Mouse (Mus musculus) CD4-positive, CD25-positive, alpha-beta regulatory T cell, adult 4 months (primary cell): ENCODE measurements around the gene Wdr5. TPM values are rescaled to one million over a fixed set of nuclear protein-coding genes. Genes with fewer than 3 reads are reported as not detected.

Experiments
- ATAC-seq: one replicate; pipeline ENCODE4 v1.8.0; 2017
- polyA plus RNA-seq, 2 experiments: library from polyadenylated mRNA; unstranded; fragments of 100-300 nt; shearing (Covaris generic); gene quantifications; one replicate each; pipeline ENCODE4 v1.2.1; 2017

The Wdr5 gene
- polyA plus RNA-seq, 2 experiments from 2014 or later, result 15.6 to 17.1 TPM

DNA sequence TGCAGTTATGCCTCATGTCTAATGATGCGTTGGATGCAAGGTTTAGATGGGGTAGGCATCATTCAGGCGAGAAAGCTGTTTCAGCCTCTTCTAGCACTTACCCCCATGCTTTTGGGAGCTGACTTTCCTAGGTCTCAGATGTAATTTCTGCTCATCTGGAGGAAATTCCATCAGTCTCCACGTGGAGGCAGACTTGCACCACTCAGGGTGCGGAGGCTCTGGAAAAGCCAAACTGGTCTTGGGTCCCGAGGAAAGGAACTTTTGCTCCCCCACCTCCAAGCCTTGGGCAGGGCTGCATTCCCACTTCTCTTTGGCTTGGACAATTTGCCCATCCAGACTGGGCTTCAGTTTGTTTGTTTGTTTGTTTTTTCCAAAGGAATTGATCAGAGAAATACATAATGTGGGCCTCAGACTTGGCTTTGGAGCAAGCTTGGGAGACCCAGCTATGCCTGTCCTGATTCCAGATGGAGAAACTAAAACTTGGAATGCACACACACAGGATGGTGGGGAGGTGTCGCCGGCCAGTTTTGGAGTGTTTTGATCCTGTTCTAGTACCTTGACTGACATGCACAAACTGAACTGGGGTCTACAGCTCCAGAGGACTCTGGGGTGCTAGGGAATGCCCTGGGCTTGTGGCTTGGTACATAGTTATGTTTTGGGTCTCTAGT is 37.8 kb downstream of the Wdr5 start:
- ATAC-seq, result no peak

DNA sequence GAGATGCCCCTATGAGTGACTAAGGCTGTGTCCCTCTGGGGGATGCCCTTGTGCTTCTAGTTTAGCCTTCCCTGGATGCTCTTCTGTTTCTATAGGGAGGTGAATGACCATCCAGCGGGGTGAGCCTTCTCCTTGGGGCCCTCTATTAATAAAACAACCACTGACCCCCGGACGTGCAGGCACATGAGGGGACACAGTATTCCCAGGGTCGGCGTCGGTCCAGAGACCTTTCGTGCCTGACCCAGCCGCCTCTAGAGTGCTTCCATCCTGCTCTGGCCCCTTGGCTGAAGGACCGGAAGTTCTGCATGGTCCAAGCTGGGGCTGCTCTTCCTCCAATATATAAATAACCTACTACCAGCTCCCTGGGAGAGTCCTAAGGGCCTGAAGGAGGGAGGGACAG is 39.4 kb downstream of the Wdr5 start:
- ATAC-seq, result no peak

DNA sequence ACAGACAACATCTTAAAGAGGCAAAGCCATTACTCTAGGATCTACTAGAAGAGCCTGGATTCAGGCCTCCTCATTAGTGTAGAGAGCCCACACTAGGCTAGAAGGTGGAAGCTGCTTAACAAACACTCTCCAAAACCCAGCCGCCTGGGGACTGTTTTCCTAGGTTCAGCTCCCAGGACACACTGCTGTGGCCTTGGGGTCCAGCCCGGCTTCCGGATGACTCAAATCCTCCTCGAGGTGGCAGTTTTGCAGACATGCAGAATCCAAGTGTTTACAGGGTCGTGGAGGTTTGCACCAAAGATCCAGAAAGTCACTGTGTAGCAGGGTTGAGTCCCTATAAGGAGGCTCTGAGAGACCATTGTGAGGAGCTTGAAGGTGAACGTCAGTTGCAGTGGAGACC is 42.0 kb downstream of the Wdr5 start:
- ATAC-seq, result no peak

DNA sequence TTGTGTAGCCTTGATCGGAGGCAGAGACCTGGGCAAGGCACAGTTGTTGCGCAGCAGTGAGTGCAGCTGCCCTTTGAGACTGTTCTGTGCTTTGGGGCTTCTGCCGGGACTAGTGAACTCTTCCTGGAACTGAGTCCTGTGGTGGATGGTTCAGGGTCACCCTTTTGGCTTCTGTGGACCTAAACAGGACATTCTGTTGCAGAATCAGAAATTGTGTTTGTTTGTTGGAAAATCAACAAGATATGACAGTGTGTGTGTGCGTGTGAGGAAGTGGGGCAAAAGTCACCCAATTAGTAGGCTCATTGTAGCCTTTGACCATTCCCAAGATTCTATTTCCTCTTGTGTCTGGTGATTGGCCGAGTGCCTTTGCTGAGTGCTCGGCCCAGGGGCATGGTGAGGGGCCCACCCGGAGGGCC is 45.8 kb downstream of the Wdr5 start:
- ATAC-seq, result no peak

DNA sequence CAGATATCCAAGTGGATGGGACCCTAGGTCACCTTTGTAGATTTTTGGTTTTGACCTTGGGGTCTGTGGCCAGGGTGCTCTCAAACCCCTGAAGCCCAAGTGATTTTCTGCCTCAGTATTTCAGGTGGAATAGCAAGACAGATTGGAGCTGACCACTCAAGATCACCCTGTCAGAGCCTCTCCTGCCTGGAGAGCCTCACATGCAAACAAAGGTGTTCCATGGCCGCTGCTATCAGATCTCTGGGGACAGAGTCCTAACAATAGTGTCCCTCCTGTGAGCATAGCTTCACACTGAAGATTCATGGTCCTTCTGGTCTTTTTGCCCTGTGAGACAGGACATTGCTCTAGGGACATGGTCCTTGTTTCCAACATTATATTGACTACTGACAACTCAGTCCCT is 46.2 kb downstream of the Wdr5 start:
- no peak for ATAC-seq

DNA sequence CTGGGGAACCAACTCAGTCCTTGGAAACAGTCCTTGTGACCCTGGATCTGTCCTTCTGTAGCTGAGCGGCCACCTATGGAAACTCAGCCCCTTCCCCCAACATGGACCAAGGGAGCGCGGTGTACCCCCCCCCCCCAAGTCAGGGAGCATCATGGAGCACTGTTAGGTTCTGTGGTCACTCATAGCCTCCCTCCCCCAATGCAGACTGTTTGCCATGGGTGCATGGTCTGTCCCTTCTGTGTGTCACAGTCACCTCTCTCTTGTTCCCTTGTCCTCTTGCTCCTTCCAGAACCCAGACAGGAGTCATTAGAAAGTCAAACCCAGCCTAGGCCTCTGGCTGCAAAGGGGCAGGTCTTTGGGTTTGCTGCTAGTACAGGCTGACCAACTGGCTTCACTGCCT is 46.9 kb downstream of the Wdr5 start:
- no peak for ATAC-seq

DNA sequence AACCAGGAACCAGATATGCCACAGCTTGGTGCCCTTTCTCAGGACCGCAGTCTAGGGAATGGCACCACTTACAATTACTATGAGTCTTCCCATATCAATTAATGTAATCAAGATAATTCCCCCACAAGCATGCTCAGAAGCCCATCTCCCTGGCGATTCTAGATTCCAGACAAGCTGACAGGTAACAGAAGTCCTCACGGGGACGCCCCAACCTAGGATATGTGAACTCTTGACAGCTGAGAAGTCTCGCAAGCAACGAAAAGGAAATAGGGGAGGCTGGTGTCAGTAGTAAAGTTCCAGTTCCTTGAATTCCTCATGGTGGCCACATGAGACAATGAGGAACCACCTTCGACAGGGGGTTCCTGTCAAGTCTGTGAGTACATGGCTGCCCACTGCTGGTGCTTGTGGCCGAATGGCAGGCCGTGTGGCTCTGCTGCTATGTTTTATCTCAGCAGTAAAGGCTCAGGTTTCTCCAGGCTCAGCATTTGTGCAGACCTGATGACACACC is 48.7 kb downstream of the Wdr5 start:
- no peak for ATAC-seq

DNA sequence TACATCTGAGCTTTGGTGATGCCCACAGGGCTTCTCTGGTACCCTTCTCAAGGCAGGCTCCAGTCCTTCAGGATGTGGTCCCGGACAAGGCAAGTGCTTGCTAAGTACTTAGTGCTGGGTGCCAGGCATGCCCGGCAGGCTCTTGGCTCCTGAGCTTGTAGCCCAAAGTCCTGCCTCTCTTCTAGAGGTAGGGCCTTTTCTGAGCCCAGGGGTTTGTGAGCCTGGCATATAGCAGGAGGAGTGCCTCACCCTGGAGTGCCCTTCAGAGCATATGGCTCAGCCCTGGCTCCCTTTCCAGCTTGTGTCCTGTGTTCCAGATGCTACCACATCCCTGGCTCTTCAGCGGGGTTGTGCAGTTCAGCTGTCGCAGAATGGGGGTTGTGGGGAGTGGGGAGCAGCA is 49.7 kb downstream of the Wdr5 start:
- ATAC-seq, result no peak

DNA sequence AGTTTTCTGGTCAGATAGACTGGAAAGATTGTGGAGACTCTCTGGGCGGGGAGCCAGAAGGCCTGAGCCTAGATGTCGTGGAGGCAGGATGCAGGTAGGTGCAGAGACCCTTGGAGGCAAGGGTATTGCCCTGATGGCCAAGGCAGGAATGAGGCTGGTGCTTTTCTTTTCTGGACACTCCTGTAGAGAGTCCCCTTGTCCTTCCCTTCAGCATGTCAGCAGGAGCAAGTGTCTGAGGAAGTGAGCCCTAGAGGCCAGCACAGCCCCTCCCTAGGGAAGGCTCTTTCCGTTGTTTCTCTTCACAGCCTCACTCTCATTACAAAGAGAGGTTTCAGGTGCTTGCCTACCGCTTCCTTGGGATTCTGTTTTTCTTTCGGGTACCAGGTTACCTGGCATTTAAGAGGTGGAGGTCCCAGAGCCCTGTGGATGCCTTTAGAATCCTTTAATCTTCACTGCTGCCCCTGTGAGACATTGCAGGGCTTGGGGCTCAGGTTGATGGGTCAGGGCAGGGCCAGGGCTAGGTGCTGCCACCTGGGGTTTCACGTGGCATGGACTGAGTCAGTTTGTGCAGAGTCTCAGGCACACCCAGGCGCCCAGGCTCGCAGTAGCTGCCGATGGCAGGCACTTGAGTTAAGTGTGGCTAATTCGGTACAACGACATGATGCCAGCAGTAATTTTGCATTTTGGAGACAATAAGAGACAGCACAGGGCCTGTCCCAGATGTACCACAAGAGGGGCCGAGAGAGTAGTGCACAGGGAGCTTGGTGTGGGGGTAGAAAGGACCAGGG is 50.6 kb downstream of the Wdr5 start:
- ATAC-seq, result no peak

DNA sequence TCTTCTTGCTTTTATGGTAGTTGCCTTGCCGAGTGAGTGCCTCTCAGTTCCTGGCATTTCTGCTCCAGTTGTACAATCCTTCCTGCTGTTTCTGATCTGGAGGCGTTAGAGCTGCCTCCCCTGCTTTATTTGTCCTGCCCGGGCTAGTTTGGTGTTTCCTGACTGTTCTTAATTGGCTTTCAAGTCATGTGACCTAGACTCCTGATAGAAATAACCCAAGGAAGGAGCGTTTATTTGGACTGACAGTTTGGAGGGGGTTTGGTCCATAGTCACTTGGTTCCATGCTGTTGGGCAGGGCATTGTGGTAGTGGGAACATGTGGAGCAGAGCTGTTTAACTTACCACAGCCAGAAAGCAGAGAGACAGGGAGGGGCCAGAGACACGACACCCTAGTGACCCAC is 55.9 kb downstream of the Wdr5 start:
- no peak for ATAC-seq

DNA sequence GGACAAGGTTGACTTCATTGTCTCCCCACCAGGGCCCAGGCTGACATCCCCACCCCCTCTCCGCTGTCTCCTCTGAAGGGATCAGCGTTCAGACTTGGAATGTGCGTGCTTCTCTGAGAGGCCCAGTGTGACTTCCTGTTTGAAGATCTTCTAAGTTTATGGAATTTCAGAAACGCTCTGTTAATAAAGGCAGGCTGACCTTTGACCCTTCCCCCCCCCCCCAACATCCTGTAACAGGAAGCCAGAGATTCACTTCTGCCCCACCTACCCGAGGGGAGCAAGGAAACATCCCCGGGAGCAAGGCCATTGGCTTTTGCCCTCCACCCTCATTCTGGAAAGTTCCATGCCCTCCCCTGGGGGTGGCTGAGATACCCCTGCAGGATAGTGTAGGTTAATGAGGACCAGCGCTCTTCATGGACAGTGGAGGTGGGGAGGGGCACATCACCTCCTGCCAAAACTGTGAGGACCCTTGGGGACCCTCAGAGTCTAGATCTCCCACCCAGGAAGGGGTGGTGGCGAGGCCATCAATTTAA is 57.4 kb downstream of the Wdr5 start:
- no peak for ATAC-seq

DNA sequence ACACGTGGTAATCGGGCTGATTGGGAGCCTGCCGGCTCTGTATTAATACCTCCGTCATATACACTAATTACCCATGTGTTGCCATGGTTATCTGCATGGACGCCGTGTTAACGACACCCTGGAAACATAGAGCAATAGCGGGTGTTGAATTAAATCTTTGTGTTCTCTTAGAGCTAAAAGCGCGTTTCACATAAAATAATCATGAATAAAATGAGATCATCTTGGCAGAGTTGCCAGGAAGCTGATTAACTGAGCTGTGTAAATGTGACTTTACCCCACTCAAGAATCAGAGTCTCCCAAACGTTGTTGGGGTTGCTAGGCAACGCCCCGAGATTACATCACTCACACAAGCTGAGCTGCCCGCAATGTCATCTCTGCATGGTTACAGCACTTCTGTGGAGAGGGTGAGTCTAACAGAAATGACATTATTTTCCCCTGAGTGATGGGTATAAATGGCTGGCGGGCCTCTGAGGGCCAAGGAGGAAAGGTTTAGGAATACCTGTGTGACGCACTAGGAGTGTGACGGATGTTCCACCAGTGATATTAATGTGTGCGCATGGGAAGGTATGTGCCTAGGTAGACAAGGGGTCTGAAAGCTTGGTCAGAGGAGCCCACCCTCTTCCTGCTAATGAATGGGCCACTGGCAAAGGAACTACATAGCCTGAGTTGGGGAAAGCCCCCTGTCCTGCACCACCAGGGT is 58.1 kb downstream of the Wdr5 start:
- no peak for ATAC-seq

DNA sequence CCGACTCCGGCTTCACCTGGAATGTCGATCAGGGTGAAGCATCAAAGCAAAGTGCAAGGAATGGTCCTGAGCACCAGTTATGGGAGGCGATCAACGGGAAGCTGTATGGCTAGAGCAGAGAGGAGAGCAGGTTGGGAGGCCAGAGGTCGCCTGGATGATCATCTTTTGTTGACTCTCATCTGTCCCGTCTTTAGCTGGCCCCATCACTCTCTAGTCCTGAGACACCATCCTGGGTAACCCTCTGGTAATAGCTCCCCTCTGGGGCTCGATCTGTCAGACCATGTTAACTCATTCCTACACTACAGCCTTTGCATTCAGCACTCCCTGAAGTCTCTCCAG is 58.6 kb downstream of the Wdr5 start:
- no peak for ATAC-seq

DNA sequence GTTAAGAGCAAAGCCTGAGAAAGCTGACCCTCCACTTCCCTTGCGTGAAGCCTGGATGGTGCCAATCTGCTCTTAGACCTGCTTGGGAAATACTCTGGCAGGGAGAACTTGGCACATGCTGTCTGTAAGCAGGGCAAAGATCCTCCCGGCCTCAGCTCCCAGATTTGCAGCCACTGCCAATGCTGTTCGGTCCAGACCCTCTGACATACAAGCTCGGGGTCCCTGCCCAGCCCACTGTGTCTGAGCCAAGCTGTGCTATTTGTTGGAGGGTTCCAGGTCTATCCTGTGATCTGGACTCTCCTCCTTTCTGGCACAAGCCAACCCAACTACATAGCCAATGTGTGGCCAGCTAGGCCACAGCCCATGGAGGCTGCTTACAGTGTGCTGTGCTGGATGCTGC is 61.5 kb downstream of the Wdr5 start:
- no peak for ATAC-seq

DNA sequence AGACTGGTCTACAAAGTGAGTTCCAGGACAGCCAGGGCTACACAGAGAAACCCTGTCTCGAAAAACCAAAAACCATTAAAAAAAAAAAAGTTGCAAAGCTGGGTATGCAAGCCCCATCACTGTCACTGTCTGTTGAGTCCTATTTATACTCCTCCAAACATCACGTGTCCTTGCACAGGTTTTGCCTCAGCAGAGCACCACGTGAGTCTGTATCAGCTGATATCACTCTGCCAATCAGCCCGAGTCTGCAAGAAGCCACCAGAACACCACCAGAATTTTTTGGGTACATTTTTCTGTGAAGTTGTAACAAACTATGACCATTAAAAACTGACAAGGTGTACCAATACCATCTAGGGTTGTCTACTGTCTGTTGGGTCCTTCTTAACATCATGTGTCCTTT is 63.6 kb downstream of the Wdr5 start:
- ATAC-seq, result no peak

DNA sequence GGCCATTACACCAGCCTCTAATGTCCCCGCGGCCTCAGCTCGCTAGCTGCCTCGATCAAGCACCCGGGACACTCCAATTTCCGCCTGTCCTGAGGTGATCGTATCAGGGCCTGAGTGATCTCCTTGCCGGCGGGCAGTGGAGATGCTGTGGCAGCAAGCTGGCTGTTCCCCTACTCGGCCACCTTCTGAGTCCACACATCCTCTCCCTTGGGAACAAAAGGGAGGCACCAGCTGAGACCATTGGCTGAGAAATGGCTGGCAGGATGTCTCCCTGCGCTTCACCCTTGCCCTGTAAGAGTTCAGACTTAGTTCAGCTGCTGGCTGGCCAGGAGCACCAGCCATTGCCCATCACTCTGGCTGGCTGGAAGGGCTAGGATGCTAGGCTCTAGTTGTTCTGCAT is 67.2 kb downstream of the Wdr5 start:
- no peak for ATAC-seq

DNA sequence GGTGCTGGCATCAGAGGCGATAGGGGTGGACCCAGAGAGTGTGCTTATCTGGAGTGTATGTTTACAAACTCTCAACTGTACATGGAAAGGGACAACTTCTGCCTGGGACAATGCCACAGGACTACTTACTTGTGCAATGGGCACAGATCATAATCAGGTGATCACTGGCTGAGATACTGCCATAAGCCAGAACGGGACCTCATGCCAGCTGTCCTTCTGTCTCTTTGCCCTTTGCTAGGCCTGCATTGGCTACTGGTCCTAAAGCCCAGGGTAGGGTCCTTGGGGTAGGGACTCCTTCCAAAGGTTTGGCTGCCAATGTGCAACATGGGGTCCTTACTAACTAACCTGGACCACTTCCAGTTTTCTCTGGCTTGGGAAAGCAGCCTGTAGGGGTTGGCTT is 68.1 kb downstream of the Wdr5 start:
- no peak for ATAC-seq

DNA sequence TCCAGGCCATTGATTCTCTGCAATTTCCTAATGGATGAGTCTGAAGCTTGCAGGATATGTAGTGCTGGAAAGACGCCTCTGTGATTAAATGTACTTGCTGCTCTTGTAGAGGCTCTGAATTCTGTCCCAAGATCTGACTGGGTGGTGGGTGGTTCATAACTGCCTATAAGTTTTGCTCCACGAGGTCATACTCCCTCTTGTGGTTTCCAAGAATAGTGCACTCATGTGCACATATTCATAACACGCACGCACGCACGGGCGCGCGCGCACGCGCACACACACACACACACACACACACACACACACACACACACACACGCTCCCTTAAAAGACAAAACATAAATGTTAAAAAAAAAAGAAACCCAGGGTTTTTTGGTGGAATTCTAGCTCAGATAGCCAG is 69.6 kb downstream of the Wdr5 start:
- ATAC-seq, result no peak

Other genes starting within 250 kb of the Wdr5 start
- 1 to 10 TPM; 9.9 to 10.0 TPM for gene Vav2, start 88.1 kb upstream of the Wdr5 start, polyA plus RNA-seq
- gene Brd3os, start 72.8 kb upstream of the Wdr5 start, polyA plus RNA-seq, result under 1 TPM in 1 of 2 experiments, not detected in 1; 0.52 TPM
- gene Brd3, start 7.5 kb upstream of the Wdr5 start, polyA plus RNA-seq, result 10 to 100 TPM; 33.5 to 34.3 TPM
- 1 to 10 TPM; 3.3 to 7.8 TPM for gene Rxra, start 161.3 kb downstream of the Wdr5 start, polyA plus RNA-seq